Mouse (Mus musculus) hindbrain, embryonic 15.5 days (tissue): ENCODE data around the gene 1700029P11Rik. TPM values are rescaled to one million over a fixed set of nuclear protein-coding genes. Genes with fewer than 3 reads are reported as not detected.

Experiments
- ATAC-seq: fragments of 200-750 bp; cut with Nextera tagmentation; 2 replicates; pipeline ENCODE4 v1.8.0; 2017; ENCODE audit warnings: low read depth, moderate number of reproducible peaks, moderate TSS enrichment; ENCODE audit not compliant: low FRiP score
- H3K27ac ChIP-seq: fragments of 300-500 bp; sonication (generic); replicated peaks from 2 replicates; pipeline ENCODE4 v1.5.1; 2015; ENCODE audit warnings: mild to moderate bottlenecking, inconsistent platforms
- H3K27me3 ChIP-seq: fragments of 300-500 bp; sonication (generic); 2 replicates; pipeline ENCODE4 v1.6.1; 2015; ENCODE audit warnings: control low read depth, inconsistent platforms
- H3K36me3 ChIP-seq: fragments of 300-500 bp; sonication (generic); 2 replicates; pipeline ENCODE4 v1.6.1; 2015; ENCODE audit warnings: control low read depth, inconsistent platforms
- H3K4me1 ChIP-seq: fragments of 300-500 bp; sonication (generic); replicated peaks from 2 replicates; pipeline ENCODE4 v1.6.1; 2015; ENCODE audit warnings: control low read depth, inconsistent platforms
- H3K4me2 ChIP-seq: fragments of 300-500 bp; sonication (generic); 2 replicates; pipeline ENCODE4 v1.6.1; 2015; ENCODE audit warnings: moderate library complexity, mild to moderate bottlenecking, inconsistent platforms
- H3K4me3 ChIP-seq: fragments of 300-500 bp; sonication (generic); 2 replicates; pipeline ENCODE4 v1.5.1; 2015; ENCODE audit warnings: mild to moderate bottlenecking, inconsistent platforms
- H3K9ac ChIP-seq: fragments of 300-500 bp; sonication (generic); 2 replicates; pipeline ENCODE4 v1.6.1; 2015; ENCODE audit warnings: inconsistent platforms
- H3K9me3 ChIP-seq: fragments of 300-500 bp; sonication (generic); 2 replicates; pipeline ENCODE4 v1.6.1; 2016; ENCODE audit warnings: control low read depth, inconsistent platforms
- WGBS: fragments of 180-500 bp; shearing (Covaris S2); methylation state at CpG from one replicate; pipeline ENCODE4 v1.1.7; 2015; 5-methylcytosine and 5-hydroxymethylcytosine counted together
- polyA plus RNA-seq: library from polyadenylated mRNA; unstranded; fragments of >200 nt; fragmentation: Nextera tagmentation; extraction: Ambion mirVana; gene quantifications from 2 replicates; pipeline ENCODE4 v1.2.1, GENCODE M21; 2015

1700029P11Rik gene
- polyA plus RNA-seq, 1 experiment from 2014 or later, result not detected

DNA sequence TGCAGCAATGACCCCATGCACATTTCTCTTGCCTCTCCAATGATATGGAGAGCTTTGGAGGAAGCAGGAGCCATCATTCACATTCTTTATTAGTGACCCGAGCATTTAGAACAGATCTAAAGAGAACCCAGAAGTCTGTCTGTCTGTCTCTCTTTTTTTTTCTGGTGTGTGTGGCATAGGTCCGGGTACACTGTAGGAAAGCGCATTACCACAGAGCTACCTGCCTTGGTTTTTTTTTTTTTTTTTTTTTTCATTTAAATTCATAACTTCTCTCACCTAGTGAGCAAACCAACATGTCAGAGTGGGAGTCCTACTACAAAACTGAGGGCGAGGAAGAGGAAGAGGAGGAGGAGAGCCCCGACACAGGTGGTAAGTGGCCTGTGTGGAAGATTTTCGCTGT lies 36.5 kb downstream of the 1700029P11Rik start:
- peaks cover 13% of the 10 kb centered on the region for H3K36me3 ChIP-seq
- peak overlapping the region; percentile 56 for H3K9ac ChIP-seq
- H3K4me3 ChIP-seq, result peak overlapping the region; percentile 77
- peaks cover 30% of the 10 kb centered on the region for H3K4me1 ChIP-seq
- peak overlapping the region; percentile 94 for H3K4me2 ChIP-seq
- 31% methylated on average over 6 of the region's 6 CpGs for WGBS
- ATAC-seq, result no peak
- no peaks in the 10 kb centered on the region for H3K9me3 ChIP-seq
- peak overlapping the region; percentile 80 for H3K27ac ChIP-seq
- H3K27me3 ChIP-seq, result no peaks in the 10 kb centered on the region

GRCm38 (mm10) chr15:82017461-82017860 lies 37.1 kb downstream of the 1700029P11Rik start:
- WGBS, result 82% methylated on average over 4 of the region's 4 CpGs
- H3K4me1 ChIP-seq, result peaks cover 30% of the 10 kb centered on the region
- 0 out of 2 replicates have a peak overlapping the region, but pooled peaks have one; percentile 3 for H3K4me2 ChIP-seq
- H3K4me3 ChIP-seq, result no peak overlapping the region
- H3K27ac ChIP-seq, result no peak overlapping the region
- H3K9ac ChIP-seq, result no peak overlapping the region
- no peak for ATAC-seq
- H3K27me3 ChIP-seq, result no peaks in the 10 kb centered on the region
- H3K9me3 ChIP-seq, result no peaks in the 10 kb centered on the region
- H3K36me3 ChIP-seq, result peaks cover 17% of the 10 kb centered on the region

DNA sequence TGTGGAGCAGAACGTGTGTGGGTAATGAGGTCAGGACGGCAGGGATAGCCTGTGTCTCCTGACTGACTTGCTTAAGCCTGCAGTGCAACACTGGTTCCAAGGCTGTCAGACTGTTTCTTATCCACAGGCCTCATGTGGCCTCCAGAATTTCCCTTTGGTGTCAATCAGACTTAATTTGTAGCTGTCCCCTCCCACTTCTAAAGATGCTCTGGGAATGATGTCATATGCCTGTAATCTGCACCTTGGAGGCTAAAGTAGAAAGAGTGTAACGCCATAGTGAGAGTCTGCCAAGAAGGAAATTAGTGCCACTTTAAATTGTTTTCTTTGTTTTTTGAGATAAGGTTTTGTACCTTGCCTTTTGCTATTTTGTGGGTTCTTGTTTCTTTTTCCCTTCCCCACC lies 38.9 kb downstream of the 1700029P11Rik start:
- no peaks in the 10 kb centered on the region for H3K27me3 ChIP-seq
- peaks cover 35% of the 10 kb centered on the region for H3K36me3 ChIP-seq
- H3K9ac ChIP-seq, result no peak overlapping the region
- no peak overlapping the region for H3K4me3 ChIP-seq
- no peak for ATAC-seq
- no peak overlapping the region for H3K4me2 ChIP-seq
- no peaks in the 10 kb centered on the region for H3K9me3 ChIP-seq
- no peak overlapping the region for H3K27ac ChIP-seq
- WGBS, result 89% methylated on average over 3 of the region's 3 CpGs
- H3K4me1 ChIP-seq, result peaks cover 22% of the 10 kb centered on the region

GRCm38 (mm10) chr15:82022535-82023088 lies 42.3 kb downstream of the 1700029P11Rik start:
- WGBS, result 92% methylated on average over 13 of the region's 13 CpGs
- no peak overlapping the region for H3K4me3 ChIP-seq
- H3K27ac ChIP-seq, result no peak overlapping the region
- peaks cover 65% of the 10 kb centered on the region for H3K36me3 ChIP-seq
- H3K9me3 ChIP-seq, result no peaks in the 10 kb centered on the region
- ATAC-seq, result no peak
- H3K27me3 ChIP-seq, result no peaks in the 10 kb centered on the region
- no peak overlapping the region for H3K9ac ChIP-seq
- peaks cover 2% of the 10 kb centered on the region; the same call in 1 of the 2 replicates for H3K4me1 ChIP-seq
- H3K4me2 ChIP-seq, result no peak overlapping the region

DNA sequence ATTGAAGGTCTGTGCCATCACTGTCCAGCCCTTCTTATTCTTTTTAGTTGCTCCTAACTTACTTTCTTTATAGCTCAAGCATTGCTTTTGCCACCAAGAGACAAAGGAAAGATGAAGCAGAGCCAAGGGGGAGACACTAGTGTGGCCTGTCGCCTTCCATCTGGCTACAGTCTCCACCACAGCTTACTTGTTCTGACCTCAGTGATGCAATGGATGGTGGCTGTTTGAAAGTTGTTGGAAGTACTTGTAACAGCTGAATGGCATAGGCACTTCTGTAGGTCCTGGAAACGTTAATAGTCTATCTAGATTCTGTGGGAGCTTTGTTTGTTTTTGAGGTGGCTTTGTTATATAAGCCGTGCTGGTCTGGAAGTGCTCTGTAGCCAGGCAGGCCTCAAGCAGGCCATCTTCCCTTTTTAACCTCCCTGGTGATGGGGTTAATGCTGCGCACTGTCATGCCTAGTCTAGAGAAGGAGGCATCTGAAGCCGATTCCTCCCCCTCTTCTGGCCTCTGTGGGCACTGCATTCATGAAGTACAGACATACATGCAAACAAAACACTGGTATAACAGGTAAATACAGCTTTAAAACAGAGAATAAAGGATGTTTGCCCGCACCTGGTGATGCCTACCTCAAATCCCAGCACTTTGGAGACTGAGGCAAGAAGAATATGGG lies 43.8 kb downstream of the 1700029P11Rik start:
- H3K9ac ChIP-seq, result no peak overlapping the region

DNA sequence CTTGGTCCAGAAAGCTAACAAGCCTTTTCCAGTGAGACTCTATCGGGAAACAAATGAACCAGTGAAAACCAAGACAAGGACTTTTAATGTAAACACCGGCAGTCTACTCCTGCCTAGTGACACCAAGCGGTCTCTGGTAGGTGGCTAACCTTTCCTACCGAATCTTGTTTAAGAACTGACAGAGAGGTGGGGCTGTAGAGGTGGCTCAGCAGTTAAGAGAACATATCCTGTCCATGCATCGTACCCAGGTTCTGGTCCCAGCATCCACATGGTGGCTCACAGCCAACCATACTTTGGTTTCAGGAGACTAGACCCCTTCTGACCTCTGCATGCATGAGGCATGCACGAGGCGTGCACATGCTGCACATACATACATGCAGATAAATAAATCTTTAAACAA lies 46.9 kb downstream of the 1700029P11Rik start:
- H3K4me1 ChIP-seq, result no peaks in the 10 kb centered on the region
- H3K36me3 ChIP-seq, result peaks cover 89% of the 10 kb centered on the region
- H3K4me2 ChIP-seq, result no peak overlapping the region
- H3K9ac ChIP-seq, result no peak overlapping the region
- H3K9me3 ChIP-seq, result no peaks in the 10 kb centered on the region
- H3K27me3 ChIP-seq, result no peaks in the 10 kb centered on the region
- H3K4me3 ChIP-seq, result no peak overlapping the region
- H3K27ac ChIP-seq, result no peak overlapping the region
- no peak for ATAC-seq
- WGBS, result 92% methylated on average over 7 of the region's 7 CpGs

More for the DNA sequence above, 43.8 kb downstream of the 1700029P11Rik start:
- ATAC-seq, result no peak
- Histone ChIP-seq H3K4me3 (no peak overlapping the region), H3K27me3 (no peaks in the 10 kb centered on the region), H3K9me3 (no peaks in the 10 kb centered on the region), H3K4me2 (no peak overlapping the region), H3K27ac (no peak overlapping the region), H3K4me1 (no peaks in the 10 kb centered on the region), H3K36me3 (peaks cover 70% of the 10 kb centered on the region)
- WGBS, result 92% methylated on average over 6 of the region's 6 CpGs

- ATAC-seq, result no peak
- H3K4me2 ChIP-seq, result no peak overlapping the region
- 92% methylated on average over 7 of the region's 7 CpGs for WGBS
- H3K4me1 ChIP-seq, result no peaks in the 10 kb centered on the region
- peaks cover 88% of the 10 kb centered on the region for H3K36me3 ChIP-seq
- H3K9ac ChIP-seq, result no peak overlapping the region
- no peaks in the 10 kb centered on the region for H3K27me3 ChIP-seq
- no peaks in the 10 kb centered on the region for H3K9me3 ChIP-seq
- no peak overlapping the region for H3K4me3 ChIP-seq
- no peak overlapping the region for H3K27ac ChIP-seq
Measured at GRCm38 (mm10) chr15:82027726-82028125, 47.4 kb downstream of the 1700029P11Rik start.

Other genes starting within 250 kb of the 1700029P11Rik start
- gene Zc3h7b, start 235.5 kb upstream of the 1700029P11Rik start, polyA plus RNA-seq, result 47.6 and 49.8 TPM in 2 replicates
- gene Rangap1, start 235.0 kb upstream of the 1700029P11Rik start, polyA plus RNA-seq, result 154 and 157 TPM in 2 replicates
- 23.7 and 25.3 TPM in 2 replicates for gene Tef, start 178.1 kb upstream of the 1700029P11Rik start, polyA plus RNA-seq
- gene Tob2, start 121.7 kb upstream of the 1700029P11Rik start, polyA plus RNA-seq, result 17.4 and 17.7 TPM in 2 replicates
- 119 and 123 TPM in 2 replicates for gene Phf5a, start 108.6 kb upstream of the 1700029P11Rik start, polyA plus RNA-seq
- gene Aco2, start 108.2 kb upstream of the 1700029P11Rik start, polyA plus RNA-seq, result 282 and 287 TPM in 2 replicates
- 87.3 and 92.0 TPM in 2 replicates for gene Polr3h, start 54.3 kb upstream of the 1700029P11Rik start, polyA plus RNA-seq
- gene Csdc2, start 43.8 kb upstream of the 1700029P11Rik start, polyA plus RNA-seq, result 213 and 253 TPM in 2 replicates
- gene Pmm1, start 19.6 kb upstream of the 1700029P11Rik start, polyA plus RNA-seq, result 102 and 108 TPM in 2 replicates
- gene Xrcc6, start 7.3 kb downstream of the 1700029P11Rik start, polyA plus RNA-seq, result 40.8 and 43.4 TPM in 2 replicates
- gene Desi1, start 53.3 kb downstream of the 1700029P11Rik start, polyA plus RNA-seq, result 52.6 and 55.1 TPM in 2 replicates
- 237 and 238 TPM in 2 replicates for gene Snu13, start 67.1 kb downstream of the 1700029P11Rik start, polyA plus RNA-seq
- not detected in 2 replicates for gene 4930407I10Rik, start 78.6 kb downstream of the 1700029P11Rik start, polyA plus RNA-seq
- gene Mei1, start 89.5 kb downstream of the 1700029P11Rik start, polyA plus RNA-seq, result 0.08 and 0.09 TPM in 2 replicates
- gene Ccdc134, start 147.4 kb downstream of the 1700029P11Rik start, polyA plus RNA-seq, result 11.6 and 12.0 TPM in 2 replicates
- gene Srebf2, start 166.6 kb downstream of the 1700029P11Rik start, polyA plus RNA-seq, result 204 and 209 TPM in 2 replicates
- 2.9 and 4.6 TPM in 2 replicates for gene Shisa8, start 232.3 kb downstream of the 1700029P11Rik start, polyA plus RNA-seq
- gene Tnfrsf13c, start 243.8 kb downstream of the 1700029P11Rik start, polyA plus RNA-seq, result 0.37 and 0.69 TPM in 2 replicates